Mouse (Mus musculus) CH12.LX (cell line): ENCODE measurements at regions not wholly inside any gene's neighbourhood (a gene's known extent, or its start where the extent isn't known, plus 50 kb on each side); places are given as distances from the start of the nearest gene placed in this dataset.

Source experiments
- DNase-seq: peaks from one replicate; pipeline ENCODE4 v3.0.0-alpha.2; 2013; ENCODE audit errors: extremely low read depth
- H3K27ac ChIP-seq: 2 replicates; pipeline ENCODE4 v1.5.1; 2012; ENCODE audit warnings: low read depth, mild to moderate bottlenecking, control low read depth, moderate library complexity; ENCODE audit not compliant: insufficient read depth
- H3K27me3 ChIP-seq: replicated peaks from 2 replicates; pipeline ENCODE3; 2012; ENCODE audit warnings: inconsistent platforms
- H3K36me3 ChIP-seq, 2 experiments: replicated peaks in 1 of 2; 2 replicates each; pipeline versions ENCODE3 to v1.6.1; 2012; ENCODE audit warnings: inconsistent platforms in 1 of 2, low read length in 1 of 2, mild to moderate bottlenecking in 1 of 2, mixed read lengths in 1 of 2, moderate library complexity in 1 of 2; ENCODE audit not compliant: control insufficient read depth in 1 of 2, insufficient read depth in 1 of 2
- H3K4me1 ChIP-seq, 2 experiments: 2 replicates each; pipeline ENCODE4 v1.6.1; 2012; ENCODE audit warnings: inconsistent platforms in 1 of 2, moderate library complexity in 1 of 2; ENCODE audit not compliant: insufficient read depth in 2 of 2, control insufficient read depth in 1 of 2
- H3K4me2 ChIP-seq: 2 replicates; pipeline ENCODE4 v1.6.1; 2012; ENCODE audit warnings: low read depth, mild to moderate bottlenecking, control low read depth; ENCODE audit not compliant: poor library complexity, insufficient read depth, severe bottlenecking
- H3K4me3 ChIP-seq, 3 experiments: fragments of 150-350 bp in 1 of 3; sonication (generic) in 1 of 3; replicated peaks in 1 of 3; 2 replicates each; pipeline versions ENCODE3 to v1.5.1; 2011 to 2012; ENCODE audit warnings: low read depth in 2 of 3, low read length in 2 of 3, mild to moderate bottlenecking in 2 of 3, moderate library complexity in 2 of 3, control low read depth in 1 of 3, improper control_type of control experiment in 1 of 3, inconsistent platforms in 1 of 3, mixed read lengths in 1 of 3; ENCODE audit not compliant: poor library complexity in 1 of 3
- H3K79me2 ChIP-seq: replicated peaks from 2 replicates; pipeline ENCODE4 v1.6.1; 2012; ENCODE audit warnings: mild to moderate bottlenecking, moderate library complexity; ENCODE audit not compliant: control insufficient read depth, poor library complexity, insufficient read depth, severe bottlenecking; ENCODE audit errors: extremely low read depth
- H3K9ac ChIP-seq: 2 replicates; pipeline ENCODE4 v1.6.1; 2012; ENCODE audit warnings: low read depth, mild to moderate bottlenecking, control low read depth, moderate library complexity; ENCODE audit not compliant: insufficient read depth
- H3K9me3 ChIP-seq: replicated peaks from 2 replicates; pipeline ENCODE3; 2012; ENCODE audit warnings: low read length, inconsistent platforms, mixed read lengths
- CHD2 ChIP-seq: IDR thresholded peaks from 2 replicates; pipeline ENCODE4 v1.6.1; 2011; ENCODE audit warnings: low read length, improper control_type of control experiment
- CTCF ChIP-seq, 2 experiments: IDR thresholded peaks in 1 of 2; conservative IDR thresholded peaks in 1 of 2; 2 replicates each; pipeline ENCODE4 v1.5.1; 2011 to 2012; ENCODE audit warnings: low read depth in 2 of 2, low read length in 2 of 2, improper control_type of control experiment in 1 of 2, inconsistent platforms in 1 of 2, mild to moderate bottlenecking in 1 of 2, moderate library complexity in 1 of 2
- E2F4 ChIP-seq: IDR thresholded peaks from 2 replicates; pipeline ENCODE4 v1.6.1; 2011; ENCODE audit warnings: low read depth, low read length, improper control_type of control experiment; ENCODE audit not compliant: insufficient replicate concordance
- JUN ChIP-seq: IDR thresholded peaks from 2 replicates; pipeline ENCODE4 v1.6.1; 2011; ENCODE audit warnings: low read depth, mild to moderate bottlenecking, low read length, improper control_type of control experiment, moderate library complexity; ENCODE audit not compliant: insufficient read depth
- JUND ChIP-seq: conservative IDR thresholded peaks from 2 replicates; pipeline ENCODE4 v1.6.1; 2011; ENCODE audit warnings: low read depth, low read length, improper control_type of control experiment
- KAT2A ChIP-seq: IDR thresholded peaks from 2 replicates; pipeline ENCODE4 v1.6.1; 2012; ENCODE audit warnings: low read length, improper control_type of control experiment, inconsistent platforms; ENCODE audit not compliant: insufficient replicate concordance
- MAZ ChIP-seq: IDR thresholded peaks from 2 replicates; pipeline ENCODE4 v1.6.1; 2012; ENCODE audit warnings: low read depth, mild to moderate bottlenecking, inconsistent platforms, low read length, improper control_type of control experiment, moderate library complexity
- MXI1 ChIP-seq: IDR thresholded peaks from 2 replicates; pipeline ENCODE4 v1.6.1; 2011; ENCODE audit warnings: mild to moderate bottlenecking, low read depth, low read length, improper control_type of control experiment
- NELFE ChIP-seq: IDR thresholded peaks from 2 replicates; pipeline ENCODE4 v1.6.1; 2011; ENCODE audit warnings: low read depth, low read length, improper control_type of control experiment
- NRF1 ChIP-seq: IDR thresholded peaks from 2 replicates; pipeline ENCODE4 v1.6.1; 2014; ENCODE audit warnings: low read depth, mild to moderate bottlenecking, inconsistent platforms, low read length, improper control_type of control experiment, moderate library complexity
- RAD21 ChIP-seq: IDR thresholded peaks from 2 replicates; pipeline ENCODE4 v1.6.1; 2011; ENCODE audit warnings: low read depth, mild to moderate bottlenecking, low read length, improper control_type of control experiment, moderate library complexity
- SIN3A ChIP-seq: IDR thresholded peaks from 2 replicates; pipeline ENCODE4 v1.6.1; 2012; ENCODE audit warnings: low read length, improper control_type of control experiment, inconsistent platforms
- SMC3 ChIP-seq: IDR thresholded peaks from 2 replicates; pipeline ENCODE4 v1.6.1; 2011; ENCODE audit warnings: low read depth, low read length, improper control_type of control experiment
- USF2 ChIP-seq: conservative IDR thresholded peaks from 2 replicates; pipeline ENCODE4 v1.6.1; 2011; ENCODE audit warnings: low read depth, low read length, improper control_type of control experiment
- ZC3H11A ChIP-seq: IDR thresholded peaks from 2 replicates; pipeline ENCODE4 v1.6.1; 2012; ENCODE audit warnings: low read depth, mild to moderate bottlenecking, inconsistent platforms, low read length, improper control_type of control experiment
- ZNF384 ChIP-seq: IDR thresholded peaks from 2 replicates; pipeline ENCODE4 v1.6.1; 2012; ENCODE audit warnings: low read depth, low read length, improper control_type of control experiment, inconsistent platforms
- dilution Hi-C: fragments of 300-500 bp; cut with MboI; formaldehyde crosslinking; loops from 2 replicates; pipeline ENCODE4 v1.14.3; 2020; ENCODE audit warnings: low sequenced_read_pairs; ENCODE audit not compliant: extremely low pct_unique_long_range_greater_than_20kb, extremely low pct_ligation_motif_present
- in situ Hi-C: fragments of 300-500 bp; cut with MboI; formaldehyde crosslinking; loops from 3 replicates; pipeline ENCODE4 v1.14.3; 2019; ENCODE audit warnings: low sequenced_read_pairs, low pct_ligation_motif_present, low pct_unique_long_range_greater_than_20kb, mixed read lengths

DNA sequence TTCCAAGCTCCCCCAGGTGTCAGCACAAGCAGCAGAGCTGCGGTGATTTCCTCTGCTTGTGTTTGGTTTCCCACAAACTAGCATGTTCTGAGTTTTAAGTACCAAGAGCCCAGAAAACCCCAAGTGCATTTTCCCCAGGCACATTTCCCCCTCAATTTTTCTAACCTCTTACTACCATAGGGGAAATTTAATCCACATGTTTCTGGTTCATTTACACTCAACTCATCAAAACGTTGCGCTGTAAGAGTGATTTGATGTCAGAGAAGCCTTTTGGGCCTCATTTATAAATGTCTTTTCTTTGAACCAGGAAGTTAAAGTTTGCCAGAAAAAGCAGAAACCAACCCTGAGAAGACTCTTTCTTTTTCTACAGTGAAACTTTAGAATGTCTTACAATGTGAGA, 89.4 kb downstream of the Gm10192 start:
- dilution Hi-C loops: no loop called here
- TF ChIP-seq SIN3A (no peak), SMC3 (no peak), ZNF384 (no peak), NELFE (no peak), NRF1 (no peak), ZC3H11A (no peak), E2F4 (no peak)
- Histone ChIP-seq H3K79me2 (no peaks in the 10 kb centered on the region), H3K4me3 (no peak overlapping the region), H3K9me3 (peaks cover 24% of the 10 kb centered on the region), H3K27ac (no peak overlapping the region), H3K27me3 (no peaks in the 10 kb centered on the region), H3K36me3 (no peaks in the 10 kb centered on the region), H3K4me1 (no peaks in the 10 kb centered on the region), H3K9ac (no peak overlapping the region), H3K4me2 (no peak overlapping the region)
- in situ Hi-C loops: no loop called here
- no peak for DNase-seq

DNA sequence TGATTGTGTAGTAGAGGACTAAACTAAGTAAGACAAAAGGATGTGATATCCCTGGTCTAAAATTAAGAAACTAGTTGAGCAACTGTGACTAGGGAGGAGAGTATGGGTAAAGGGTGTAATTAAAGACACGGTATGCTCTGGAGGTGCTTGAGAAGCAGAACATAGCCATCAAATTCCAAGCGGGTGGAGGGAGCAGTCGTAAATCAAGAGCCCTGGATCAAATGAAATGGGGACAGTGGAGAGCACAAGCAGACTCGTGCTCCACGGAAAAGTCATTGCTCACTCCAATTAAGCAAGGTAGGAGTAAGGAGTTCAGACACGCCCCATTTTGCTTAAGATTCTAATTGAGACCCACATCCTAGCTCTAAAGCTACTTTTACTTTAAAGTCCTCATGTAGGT, 132.2 kb downstream of the Gm10192 start:
- dilution Hi-C loops: no loop called here
- no peak for DNase-seq
- Histone ChIP-seq H3K27me3 (no peaks in the 10 kb centered on the region), H3K79me2 (no peaks in the 10 kb centered on the region), H3K9me3 (peaks cover 47% of the 10 kb centered on the region), H3K27ac (no peak overlapping the region), H3K4me3 (no peak overlapping the region), H3K4me2 (no peak overlapping the region)
- in situ Hi-C loops: no loop called here
- TF ChIP-seq MAZ (no peak), CTCF (conservative IDR thresholded peaks at IDR 0.05 in 1 of 2, IDR thresholded peaks at IDR 0.05 in 1 of 2; ENCODE audit: low read depth in 2 of 2, low read length in 2 of 2) (no peak), NELFE (no peak), KAT2A (no peak), JUND (no peak), CHD2 (no peak), RAD21 (no peak), NRF1 (no peak), E2F4 (no peak), JUN (no peak), MXI1 (no peak), USF2 (no peak), SIN3A (no peak)
- TF ChIP-seq, all 38 proteins: peak for 0
- H3K9ac ChIP-seq: no peak overlapping the region
- no peaks in the 10 kb centered on the region for H3K4me1 ChIP-seq
- H3K36me3 ChIP-seq: no peaks in the 10 kb centered on the region
